Mouse (Mus musculus) MEL-GATA-1-ER (cell line): ENCODE results near the gene Tomt.
A peak's percentile ranks its signal among the peaks of the same experiment; 100 is the strongest.

Source experiments
- DNase-seq: peaks from one replicate; pipeline ENCODE4 v3.0.0-alpha.2; 2012; ENCODE audit warnings: low read depth; ENCODE audit errors: extremely low read depth

The Tomt gene

DNA sequence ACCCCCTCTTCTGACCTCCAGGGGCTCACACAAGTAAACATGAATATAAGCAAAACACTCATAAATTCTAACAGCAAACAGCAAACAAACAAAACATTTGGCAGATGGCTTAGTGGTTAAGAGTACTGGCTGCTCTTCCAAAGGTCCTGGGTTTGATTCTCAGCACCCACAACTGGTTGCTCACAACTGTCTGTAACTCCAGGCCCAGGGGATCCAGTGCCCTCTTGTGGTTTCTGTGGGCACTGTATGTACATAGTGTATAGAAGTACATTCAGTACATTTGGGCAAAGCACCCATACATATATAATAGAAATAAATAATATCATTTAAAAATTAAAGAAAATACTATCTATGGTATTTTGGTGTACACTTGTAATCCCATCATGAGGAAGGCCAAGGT is 3.3 kb downstream of the Tomt start:
- no peak for DNase-seq

DNA sequence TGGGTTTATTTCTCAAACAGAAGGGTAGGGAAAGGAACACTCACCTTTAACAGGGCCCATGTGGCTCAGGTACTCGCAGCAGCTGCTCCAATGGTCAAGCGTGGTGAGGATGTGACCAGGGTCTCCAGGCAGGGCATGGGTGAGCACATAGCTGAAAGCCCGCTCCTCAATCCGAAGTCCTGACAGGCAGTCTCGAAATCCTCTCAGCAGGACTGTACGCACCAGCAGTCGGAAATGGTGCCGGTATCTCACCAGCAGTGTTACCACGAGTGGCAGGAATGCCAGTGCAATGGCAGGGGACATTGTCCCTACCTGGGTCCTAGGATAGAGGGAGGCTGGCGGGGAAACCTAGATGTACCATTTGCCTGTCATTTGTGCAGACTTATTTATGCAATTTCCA is 4.2 kb downstream of the Tomt start:
- DNase-seq = no peak

DNA sequence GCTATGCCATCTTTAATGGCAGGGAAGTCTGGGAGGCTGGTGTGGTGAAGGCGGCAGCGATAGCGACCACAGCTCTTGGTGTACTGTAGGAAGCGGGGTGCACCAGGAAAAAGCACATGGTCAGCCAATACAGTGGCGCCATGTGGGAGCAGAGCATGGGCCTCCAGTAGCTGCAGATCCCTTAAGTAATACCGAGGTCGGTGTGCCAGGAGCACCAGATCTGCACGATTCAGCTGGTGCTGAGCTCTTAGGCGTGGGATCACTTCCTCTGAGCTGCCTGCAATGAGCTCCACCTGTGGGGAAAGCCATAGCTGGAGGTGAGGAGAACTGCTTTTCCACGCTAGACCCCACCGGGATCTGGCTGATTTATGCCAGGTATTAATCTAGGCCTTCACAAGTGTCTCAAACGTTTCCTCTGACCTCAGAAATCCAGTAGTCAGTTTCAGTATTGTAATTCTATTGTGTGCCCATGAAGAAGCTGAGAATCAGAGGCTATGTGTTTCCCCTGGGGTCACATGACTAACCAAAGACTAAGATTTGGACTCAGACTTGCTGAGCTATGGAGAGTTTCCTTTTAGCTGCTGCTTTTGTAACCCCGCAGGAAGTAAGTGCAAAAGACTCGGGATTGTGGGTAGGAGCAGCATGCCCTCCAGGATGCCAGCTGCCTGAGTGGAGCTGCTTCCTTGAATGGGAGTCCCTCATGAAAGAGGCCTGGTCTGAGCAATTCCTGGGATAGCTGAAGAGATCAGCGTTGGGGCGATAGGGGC is 5.6 kb downstream of the Tomt start:
- no peak for DNase-seq

DNA sequence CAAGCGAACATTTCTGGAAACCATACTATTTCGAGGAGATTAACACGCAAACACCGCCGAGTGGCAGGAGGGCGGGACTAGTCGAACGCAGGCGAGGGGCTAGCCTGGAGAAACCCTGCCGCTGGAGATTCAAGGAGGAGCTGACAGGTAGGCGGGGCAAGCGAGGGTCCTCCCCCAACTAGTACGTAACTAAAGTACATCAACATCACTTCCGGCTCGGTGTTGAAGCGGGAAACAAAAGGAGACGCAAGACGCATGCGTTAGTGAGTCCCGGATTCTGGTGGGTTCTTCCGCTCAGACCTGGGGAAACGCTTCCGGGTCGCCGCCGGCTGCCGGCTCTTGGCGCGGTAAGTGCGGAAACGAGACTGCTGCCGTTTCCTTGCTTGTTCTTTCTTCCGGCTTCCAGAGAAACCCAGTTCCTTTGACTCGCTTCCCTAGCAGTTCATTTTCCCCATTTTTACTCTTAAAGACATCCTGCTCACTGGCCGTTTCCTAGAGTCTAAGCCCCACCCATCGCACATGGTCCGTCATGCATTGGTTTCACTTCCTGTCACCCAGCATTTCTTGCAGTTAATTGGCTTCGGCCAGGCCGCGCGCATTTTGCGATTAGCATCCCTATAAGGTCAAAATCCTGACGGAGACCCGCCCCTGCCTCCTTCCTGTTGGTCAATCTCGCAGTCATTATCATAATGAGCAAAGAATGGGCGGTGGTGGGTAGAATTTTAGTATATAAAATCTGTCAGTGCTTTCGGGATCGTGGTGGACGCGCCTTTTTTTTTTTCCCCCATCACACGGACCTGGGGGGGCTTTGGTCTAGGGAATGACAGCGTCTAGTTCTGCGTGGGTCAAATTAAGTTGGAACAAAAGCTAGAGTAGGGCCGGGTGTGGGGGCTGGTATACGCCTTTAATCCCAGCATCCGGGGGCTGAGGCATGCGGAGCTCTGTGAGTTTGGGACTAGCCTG is 9.8 kb downstream of the Tomt start:
- DNase-seq = peak; percentile 98

DNA sequence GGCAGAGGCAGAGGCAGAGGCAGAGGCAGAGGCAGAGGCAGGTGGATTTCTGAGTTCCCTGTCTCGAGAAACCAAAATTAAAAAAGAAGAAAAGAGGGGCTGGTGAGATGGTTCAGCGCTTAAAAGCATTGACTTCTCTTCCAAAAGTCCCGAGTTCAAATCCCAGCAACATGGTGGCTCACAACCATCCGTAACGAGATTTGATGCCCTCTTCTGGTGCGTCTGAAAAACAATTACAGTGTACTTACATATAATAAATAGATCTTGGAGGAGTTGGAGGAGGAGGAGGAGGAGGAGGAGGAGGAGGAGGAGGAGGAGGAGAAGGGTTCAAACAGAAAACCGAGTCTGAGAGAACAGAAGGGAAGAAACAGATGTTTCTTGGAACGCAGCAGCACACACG is 10.5 kb downstream of the Tomt start:
- DNase-seq = no peak

DNA sequence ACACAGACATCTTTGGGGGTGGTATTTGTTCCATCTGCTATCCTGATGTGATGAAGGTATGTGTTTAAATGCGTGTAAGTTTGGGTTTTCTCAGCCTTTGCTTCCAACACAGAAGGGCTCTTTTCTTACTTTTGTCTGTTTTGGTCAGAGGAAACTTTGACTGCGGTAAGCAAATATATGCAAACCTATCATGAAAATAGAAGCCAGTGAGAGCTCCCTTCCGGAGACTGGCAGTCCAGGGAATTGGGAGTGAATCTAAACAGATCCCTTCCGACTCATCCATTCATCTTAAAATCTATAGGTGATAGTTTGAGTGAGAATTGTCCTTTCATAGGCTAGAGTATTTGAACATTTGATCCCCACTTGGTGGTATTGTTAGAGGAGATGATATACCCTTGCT is 17.7 kb downstream of the Tomt start:
- no peak for DNase-seq

DNA sequence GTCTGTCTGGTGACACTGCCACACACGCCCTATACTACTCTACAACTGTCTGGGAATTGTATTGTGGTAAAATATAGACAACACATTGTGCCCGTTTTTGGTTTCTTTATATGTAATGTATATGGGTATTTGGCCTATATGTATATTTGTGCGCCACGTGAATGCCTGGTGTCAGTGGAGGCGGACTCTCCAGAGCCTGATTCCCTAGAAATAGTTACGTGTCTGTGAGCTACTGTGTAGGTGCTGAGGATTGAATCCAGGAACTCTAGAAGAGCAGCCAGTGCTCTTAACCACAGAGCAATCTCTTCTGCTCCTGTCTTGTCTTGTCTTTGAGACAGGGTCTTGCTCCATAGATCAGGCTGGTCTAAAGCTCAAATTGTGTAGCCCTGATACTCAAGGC is 19.9 kb downstream of the Tomt start:
- no peak for DNase-seq

DNA sequence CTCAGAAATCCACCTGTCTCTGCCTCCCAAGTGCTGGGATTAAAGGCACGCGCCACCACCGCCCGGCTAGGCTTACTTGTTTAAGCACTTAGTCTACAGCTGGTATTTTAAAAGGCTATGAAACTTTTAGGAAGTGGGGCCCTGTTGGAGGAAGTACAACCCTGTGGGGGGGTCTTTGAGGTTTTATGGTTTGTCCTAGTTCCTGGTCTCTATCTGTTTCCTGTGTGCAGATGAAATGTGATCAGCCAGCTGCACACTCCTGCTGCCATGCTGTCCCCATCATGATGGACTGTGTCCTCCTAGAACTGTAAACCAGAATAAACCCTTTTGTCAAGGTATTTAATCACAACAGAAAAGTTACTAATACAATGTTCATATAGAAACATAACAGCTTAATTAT is 22.0 kb downstream of the Tomt start:
- DNase-seq = no peak

DNA sequence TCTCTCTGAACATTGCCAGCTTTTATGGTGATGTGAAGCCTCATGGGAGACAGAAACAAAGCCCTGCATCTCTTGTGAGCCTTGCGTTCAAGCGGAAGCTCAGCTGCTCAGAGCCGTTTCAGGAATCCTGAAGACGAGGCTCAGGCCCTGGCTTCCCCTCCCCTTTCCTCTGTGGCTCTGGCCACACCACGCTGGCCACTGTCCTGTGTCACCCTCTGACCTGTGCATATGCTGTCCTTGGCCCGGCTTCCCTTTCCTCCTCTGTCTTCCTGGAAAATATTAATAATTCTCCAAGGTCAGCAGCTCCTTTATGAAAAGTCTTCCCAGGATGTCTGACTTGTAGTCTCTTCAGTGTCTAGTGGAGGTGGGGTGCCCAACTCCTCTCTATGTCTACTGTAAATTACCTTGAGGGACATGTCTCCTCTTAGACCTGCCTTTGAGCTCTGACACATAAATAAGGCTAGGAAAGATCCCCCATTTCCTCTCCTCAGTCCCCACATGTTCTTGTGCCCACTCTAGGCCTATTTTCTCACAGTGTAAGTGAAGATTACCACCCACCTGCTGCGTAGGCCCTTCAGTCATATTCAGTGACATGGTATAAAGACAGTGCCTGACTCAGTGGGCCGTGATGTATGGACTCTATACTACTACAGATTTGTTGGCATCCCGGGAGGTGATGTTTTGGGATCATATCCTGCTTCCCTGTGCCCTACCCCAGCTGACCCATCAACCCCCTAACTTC is 23.6 kb downstream of the Tomt start:
- no peak for DNase-seq

DNA sequence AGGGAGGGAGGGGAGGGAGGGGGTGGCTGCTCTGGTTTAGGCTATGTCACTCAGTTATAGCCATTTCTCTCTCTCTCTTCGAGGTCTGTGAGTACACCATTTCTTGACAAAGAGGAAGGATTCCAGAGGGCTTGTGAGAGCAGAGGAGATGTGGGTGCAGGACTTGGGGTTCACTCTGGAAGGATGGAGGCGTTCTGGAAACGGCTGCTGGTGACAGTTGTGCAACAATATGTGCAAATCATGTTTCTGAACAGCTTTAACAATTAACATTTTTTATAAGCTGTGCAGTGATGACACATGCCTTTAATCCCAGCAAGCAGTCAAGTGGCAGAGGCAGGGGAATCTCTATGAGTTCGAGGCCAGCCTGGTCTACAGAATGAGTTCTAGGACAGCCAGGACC is 25.3 kb downstream of the Tomt start:
- no peak for DNase-seq

DNA sequence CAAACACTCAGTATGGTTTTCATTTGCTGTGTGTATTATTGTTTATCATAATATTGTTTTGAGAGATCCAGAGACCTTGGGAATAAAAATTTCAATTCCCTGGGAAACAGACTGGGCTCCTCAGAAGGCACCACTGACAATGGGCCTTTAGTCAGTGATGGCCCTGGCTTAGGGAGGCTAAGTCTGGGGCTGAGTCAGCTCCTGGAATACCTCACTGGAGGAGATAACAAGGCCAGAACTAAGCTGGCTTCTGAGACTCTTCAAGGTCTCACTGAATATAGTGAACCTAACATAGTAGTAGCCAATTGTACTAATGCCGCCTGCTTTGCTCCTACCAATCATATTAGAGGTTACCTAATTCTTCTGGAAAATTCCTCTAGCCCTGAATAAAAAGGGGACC is 30.2 kb downstream of the Tomt start:
- no peak for DNase-seq

DNA sequence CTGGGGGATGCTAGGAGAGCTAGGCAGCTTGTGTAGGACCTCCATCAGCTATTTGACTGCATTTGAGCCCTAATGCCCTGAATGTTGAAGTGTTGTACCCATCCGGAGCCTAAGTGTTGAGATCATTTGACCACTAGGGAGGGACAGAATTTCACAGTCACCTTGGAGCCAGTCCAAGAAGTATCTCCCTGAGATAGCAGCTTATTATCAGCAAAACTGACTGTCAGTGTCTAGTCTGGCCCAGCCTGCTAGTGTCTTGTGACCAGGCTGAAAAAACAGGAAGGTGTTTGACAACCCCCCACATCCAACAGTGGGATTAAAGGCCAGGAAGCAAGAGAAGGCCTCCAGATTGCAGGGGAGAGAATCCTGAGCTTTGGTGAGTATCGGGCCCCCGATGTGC is 34.9 kb downstream of the Tomt start:
- DNase-seq = no peak

DNA sequence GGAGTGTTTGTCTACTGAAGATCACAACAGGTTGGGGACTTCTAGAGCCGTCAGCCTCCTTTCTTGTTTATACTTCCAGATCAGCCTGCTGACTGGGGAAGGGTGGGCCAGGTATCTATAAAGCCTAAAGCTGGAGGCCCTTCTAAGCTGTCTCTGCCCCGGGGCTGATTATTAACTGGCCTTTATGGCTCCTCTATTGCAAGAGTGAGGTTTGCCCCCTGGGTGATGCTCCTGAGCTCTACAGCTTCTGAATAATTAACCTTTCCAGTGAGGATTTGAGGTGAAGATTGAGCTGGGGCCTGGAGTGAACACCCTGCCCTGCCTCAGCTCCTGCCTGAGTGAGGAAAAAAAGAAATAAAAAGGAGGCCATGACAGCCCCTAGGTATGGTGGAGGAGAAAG is 35.5 kb downstream of the Tomt start, which contains the start of gene Folr1:
Gene Folr1, minus strand, starts transcription at position 160 of the 400 bp plus-strand sequence.
- no peak for DNase-seq

DNA sequence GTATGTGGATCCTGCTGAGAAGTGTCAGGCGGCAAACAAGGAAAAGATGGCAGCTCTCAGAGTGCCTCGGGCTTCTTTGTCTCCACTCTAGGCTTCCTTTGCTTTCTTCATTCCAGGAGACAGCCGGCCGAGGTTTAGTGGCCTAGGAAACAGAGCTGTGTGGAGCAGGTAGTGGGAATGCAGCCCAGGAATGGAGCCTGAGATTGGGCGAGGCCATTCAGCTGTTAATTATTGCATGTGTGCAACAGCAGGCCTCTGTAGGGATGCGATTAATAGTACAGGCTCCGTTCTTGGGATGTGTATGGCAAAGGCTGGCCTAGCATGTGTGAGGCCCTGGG is 37.0 kb downstream of the Tomt start:
- DNase-seq = no peak

DNA sequence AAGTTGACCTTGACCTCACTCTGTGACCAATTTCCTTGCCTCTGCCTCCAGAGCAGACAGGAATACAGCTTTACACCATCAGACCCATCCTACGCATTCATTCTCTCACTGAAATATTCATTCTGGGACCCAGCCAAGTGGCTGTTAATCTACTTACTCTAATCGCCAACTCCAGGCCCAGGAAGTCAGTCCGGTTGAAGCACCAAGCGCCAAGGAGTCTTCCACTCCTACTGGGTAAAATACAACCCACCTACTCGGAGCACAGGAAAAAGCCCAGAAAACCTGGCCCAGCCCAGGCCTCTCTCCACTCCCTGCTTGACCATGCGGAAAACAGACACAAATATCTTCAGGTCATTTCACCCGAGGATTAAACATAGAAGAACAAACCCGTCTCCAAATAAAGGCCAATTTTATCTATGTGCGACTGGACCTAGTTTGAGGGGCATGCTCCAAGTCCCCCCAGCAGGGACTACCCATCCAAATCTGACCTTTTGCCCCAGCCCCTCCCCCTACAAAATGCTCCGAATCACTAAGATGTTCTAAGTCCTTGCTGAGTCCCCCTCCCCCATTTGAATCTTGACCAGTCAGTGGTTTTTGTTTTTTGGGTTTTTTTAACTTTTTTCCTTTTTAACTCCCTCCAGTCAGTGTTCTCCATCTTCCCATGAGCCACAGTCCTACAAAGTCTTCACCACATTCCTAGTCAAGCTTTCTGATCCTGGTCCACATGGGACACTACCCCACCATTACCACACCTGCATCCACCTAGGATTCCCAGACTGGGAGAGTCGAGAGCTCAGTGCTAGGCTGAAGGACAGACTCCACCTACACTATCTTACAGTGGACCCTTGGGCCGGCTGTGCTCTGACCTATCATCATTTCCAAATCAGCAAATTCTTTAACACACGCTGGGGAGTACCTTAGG is 37.7 kb downstream of the Tomt start:
- DNase-seq = no peak

DNA sequence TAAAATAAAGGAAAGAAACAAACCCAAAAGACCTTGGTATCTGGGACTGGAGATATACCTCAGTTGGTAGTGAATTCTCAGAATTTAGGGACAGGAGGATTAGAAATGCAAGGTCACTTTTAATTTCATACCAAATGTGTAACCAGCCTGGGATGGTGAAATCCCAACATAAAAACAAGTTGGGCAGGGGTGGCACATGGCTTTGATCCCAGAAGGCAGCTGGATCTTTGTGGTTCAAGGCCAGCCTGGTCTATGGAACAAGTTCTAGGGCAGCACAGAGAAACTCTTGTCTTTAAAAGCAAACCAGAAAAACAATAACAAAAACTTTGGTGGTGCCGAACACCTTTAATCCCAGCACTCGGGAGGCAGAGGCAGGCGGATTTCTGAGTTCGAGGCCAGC is 38.7 kb downstream of the Tomt start:
- DNase-seq = no peak

DNA sequence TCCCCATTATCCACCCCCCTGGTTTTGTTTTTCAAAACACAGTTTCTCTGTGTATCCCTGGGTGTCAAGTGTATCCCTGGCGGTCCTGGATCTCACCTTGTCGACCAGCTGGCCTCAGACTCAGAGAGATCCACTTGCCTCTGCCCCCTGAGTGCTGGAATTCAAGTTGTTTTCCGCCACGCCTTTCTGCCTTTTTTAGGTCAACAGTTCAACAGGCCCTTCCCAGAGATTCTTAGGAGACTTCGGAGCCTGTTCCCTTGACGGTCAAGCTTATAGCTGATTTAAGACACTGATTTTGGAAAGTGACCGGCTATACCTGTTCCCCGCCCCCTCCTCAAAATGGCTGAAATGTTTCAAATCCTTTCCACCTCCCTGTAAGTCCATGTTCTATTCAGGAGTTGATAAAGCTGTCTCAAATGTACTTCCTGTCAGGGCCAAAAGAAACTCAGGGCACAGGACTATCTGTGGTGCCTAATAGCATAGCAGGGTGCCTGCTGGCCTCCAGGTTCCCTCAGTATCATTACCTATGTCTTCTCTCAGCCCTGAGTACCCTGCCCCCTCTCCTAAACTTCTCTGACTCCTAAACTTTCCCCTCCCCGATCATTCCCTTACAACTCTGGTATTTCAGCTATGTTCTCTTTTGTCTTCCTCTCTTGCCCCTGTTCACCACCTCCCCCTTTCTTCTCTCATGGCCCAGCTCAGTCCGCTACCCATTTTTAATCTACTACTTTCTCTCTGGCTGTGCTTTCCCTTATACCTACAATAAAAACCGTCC is 39.5 kb downstream of the Tomt start:
- no peak for DNase-seq

DNA sequence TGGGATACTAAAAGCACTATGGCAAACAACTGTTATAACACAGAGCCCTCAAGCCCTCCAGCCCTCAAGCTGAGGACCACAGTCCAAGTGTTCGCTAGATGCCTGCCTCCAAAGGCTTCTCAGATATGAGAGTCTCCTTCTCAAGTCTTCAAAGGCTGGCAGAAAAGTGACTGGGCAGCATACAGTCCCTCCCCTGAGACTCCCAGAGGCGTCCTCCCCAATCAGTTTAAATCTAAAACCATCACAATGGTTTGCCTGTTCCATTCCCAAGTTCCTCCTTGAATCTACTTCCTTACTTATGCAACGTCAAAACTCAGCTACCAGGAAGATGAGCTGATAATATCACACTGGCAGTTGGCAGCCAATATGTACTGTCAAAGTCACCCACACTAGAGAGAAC is 42.7 kb downstream of the Tomt start, which contains the start of gene Anapc15:
Gene Anapc15, plus strand, starts transcription at position 301 of the 400 bp plus-strand sequence.
- DNase-seq = no peak

DNA sequence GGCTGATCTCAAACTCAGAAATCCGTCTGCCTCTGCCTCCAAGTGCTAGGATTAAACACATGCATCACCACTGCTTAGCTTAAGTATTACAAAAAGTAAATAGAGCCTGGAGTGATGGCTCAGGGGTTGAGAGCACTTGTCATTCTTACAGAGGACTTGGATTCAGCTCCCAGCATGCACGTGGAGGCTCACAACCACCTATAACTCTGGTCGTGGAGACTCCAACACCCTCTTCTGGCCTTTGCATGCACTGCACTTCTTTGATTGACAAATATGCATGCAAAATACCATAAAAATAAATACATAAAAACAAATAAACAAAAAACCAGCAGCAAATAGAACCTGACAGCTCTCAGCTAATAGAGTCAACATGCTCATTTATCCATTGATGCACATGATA is 43.9 kb downstream of the Tomt start:
- DNase-seq = no peak

DNA sequence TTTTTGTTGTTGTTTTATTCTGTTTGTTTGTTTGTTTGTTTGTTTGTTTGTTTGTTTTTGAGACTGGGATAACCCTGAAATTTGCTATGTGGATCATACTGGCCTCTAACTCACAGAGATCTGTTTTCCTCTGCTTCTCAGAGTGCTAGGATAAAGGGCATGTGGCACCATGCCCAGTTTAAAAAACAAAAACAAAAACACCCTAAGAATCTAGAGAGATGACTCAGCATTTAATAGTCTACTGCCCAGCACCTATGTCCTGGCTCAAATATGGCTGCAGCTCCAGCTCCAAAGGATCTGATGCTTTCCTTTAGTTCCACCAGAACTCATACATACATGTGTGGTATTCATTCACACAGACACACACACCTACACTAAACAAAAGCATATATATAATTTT is 45.2 kb downstream of the Tomt start:
- DNase-seq = no peak
